8 mouse cellular contexts compared by ENCODE assay signal in the genomic region with DNA sequence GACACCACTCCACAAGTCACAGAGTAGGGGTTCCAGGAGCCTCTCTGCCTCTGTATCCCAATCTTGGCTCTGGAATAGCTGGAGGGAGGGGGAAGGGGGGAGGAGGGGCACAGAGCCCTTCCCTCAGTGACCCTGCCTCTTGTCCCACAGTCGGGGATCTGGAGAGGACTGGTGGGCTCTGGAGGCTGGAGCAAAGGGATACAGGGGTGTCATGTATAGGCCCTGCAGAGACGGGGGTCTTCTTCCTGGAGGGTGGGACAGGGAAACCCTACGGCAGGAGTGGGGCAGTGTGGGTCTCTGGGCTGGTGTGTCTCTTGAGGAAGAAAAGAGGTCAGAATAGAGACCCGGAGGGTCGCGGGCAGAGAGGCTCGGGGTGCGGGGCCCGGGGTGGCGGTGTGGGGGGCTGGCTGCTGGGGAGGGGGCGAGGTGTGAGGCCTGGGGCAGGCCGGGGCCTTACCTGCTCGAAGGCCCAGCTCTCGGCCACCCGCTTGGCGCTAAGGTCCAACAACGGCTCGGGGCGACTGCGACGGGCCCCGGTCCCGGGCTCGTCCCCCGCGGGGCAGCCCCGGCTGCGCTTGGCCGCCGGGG. TPM values are rescaled to one million over a fixed set of nuclear protein-coding genes. Genes with fewer than 3 reads are reported as not detected.
A peak's percentile ranks its signal among the peaks of the same experiment; 100 is the strongest.
DNase-seq lines count a peak whose midpoint lies in the region; ATAC-seq and TF ChIP-seq lines count a peak whose summit lies in the region.

No protein-coding gene starts in this region.

- H3K9ac ChIP-seq in forebrain, embryonic 15.5 days (replicated peaks): peak overlapping the region; percentile 96
- peak overlapping the region; percentile 92 for H3K9ac ChIP-seq in limb, embryonic 11.5 days (ENCODE audit: low read length)

- peaks cover 45% of the 10 kb centered on the region for H3K4me1 ChIP-seq in forebrain, embryonic 15.5 days
- H3K4me1 ChIP-seq in limb, embryonic 11.5 days (ENCODE audit: control insufficient read depth, insufficient read depth, low read length): peaks cover 10% of the 10 kb centered on the region; the same call in 1 of the 2 replicates
- H3K4me1 ChIP-seq in olfactory bulb, adult 2 months (ENCODE audit: control insufficient read depth, insufficient read depth, low read length): peaks cover 14% of the 10 kb centered on the region

- no peaks in the 10 kb centered on the region for H3K9me3 ChIP-seq in forebrain, embryonic 15.5 days
- no peaks in the 10 kb centered on the region for H3K9me3 ChIP-seq in limb, embryonic 11.5 days (ENCODE audit: control insufficient read depth, low read length)

- WGBS in forebrain, embryonic 15.5 days: 0% methylated on average over 30 of the region's 30 CpGs
- 0% methylated on average over 27 of the region's 30 CpGs for WGBS in limb, embryonic 11.5 days
- 0% methylated on average over 22 of the region's 30 CpGs for WGBS in olfactory bulb, adult 2 months

- H3K27ac ChIP-seq in forebrain, embryonic 15.5 days (replicated peaks): peak overlapping the region; percentile 75
- H3K27ac ChIP-seq in limb, embryonic 11.5 days (replicated peaks; ENCODE audit: low read depth, low read length): peak overlapping the region; percentile 56; the same call in 1 of the 2 replicates
- H3K27ac ChIP-seq in olfactory bulb, adult 2 months (ENCODE audit: insufficient read depth, low read depth, low read length): no peak overlapping the region

- H3K4me2 ChIP-seq in forebrain, embryonic 15.5 days (replicated peaks): peak overlapping the region; percentile 64
- peak overlapping the region; percentile 69 for H3K4me2 ChIP-seq in limb, embryonic 11.5 days (ENCODE audit: low read depth, severe bottlenecking)

- H3K36me3 ChIP-seq in forebrain, embryonic 15.5 days: peaks cover 28% of the 10 kb centered on the region
- H3K36me3 ChIP-seq in limb, embryonic 11.5 days (ENCODE audit: control insufficient read depth, insufficient read depth, low read length): peaks cover 11% of the 10 kb centered on the region

- TF ChIP-seq POLR2A in olfactory bulb, adult 2 months (IDR thresholded peaks at IDR 0.05; ENCODE audit: insufficient read depth, low read depth, low read length): no peak

- H3K27me3 ChIP-seq in forebrain, embryonic 15.5 days: no peaks in the 10 kb centered on the region
- H3K27me3 ChIP-seq in limb, embryonic 11.5 days (ENCODE audit: control insufficient read depth, insufficient read depth, low read length): no peaks in the 10 kb centered on the region

- ATAC-seq in forebrain, embryonic 15.5 days (replicated peaks): peak; percentile 41
- peak; percentile 33 for ATAC-seq in limb, embryonic 11.5 days (ENCODE audit: insufficient number of reproducible peaks, low FRiP score, low TSS enrichment, low read depth)

- DNase-seq in thymus, postnatal 0 days (ENCODE audit: low spot score): peak; percentile 11
- DNase-seq in thymus, postnatal 36 days: no peak
- peak; percentile 34 for DNase-seq in limb, embryonic 11.5 days (ENCODE audit: low spot score)
- no peak for DNase-seq in ovary, postnatal 14 days (ENCODE audit: low spot score)
- DNase-seq in thymus, postnatal 10 days (ENCODE audit: low spot score in 2 of 2): no peak
- DNase-seq in gastrocnemius, adult 8-10 months (ENCODE audit: low spot score in 2 of 2): no peak

- no peak for TF ChIP-seq CTCF in olfactory bulb, adult 2 months (IDR thresholded peaks at IDR 0.05; ENCODE audit: insufficient read depth, low read depth, low read length)

- H3K4me3 ChIP-seq in forebrain, embryonic 15.5 days: peak overlapping the region; percentile 85
- peak overlapping the region; percentile 81 for H3K4me3 ChIP-seq in limb, embryonic 11.5 days (ENCODE audit: low read depth, low read length)
- H3K4me3 ChIP-seq in olfactory bulb, adult 2 months (ENCODE audit: insufficient read depth, low read depth, low read length): peak overlapping the region; percentile 73

RNA-seq across cellular contexts. Expression of a gene that starts 0.4 kb away (rescaled TPM):
- polyA plus RNA-seq in thymus, postnatal 0 days (2015; fragmentation: Nextera tagmentation; extraction: Ambion mirVana): 12.7 and 13.2 TPM in 2 replicates
- polyA plus RNA-seq in forebrain, embryonic 15.5 days (2015; fragmentation: Nextera tagmentation; extraction: Ambion mirVana): 41.1 and 42.8 TPM in 2 replicates
- 23.9 and 24.5 TPM in 2 replicates for polyA plus RNA-seq in limb, embryonic 11.5 days (2014; fragmentation: Nextera tagmentation; extraction: Ambion mirVana)
- polyA plus RNA-seq in olfactory bulb, adult 2 months (2012; ENCODE audit: insufficient read depth, insufficient read length, low replicate concordance, missing spikeins): 65.7 TPM in 1 of 2 replicates, not detected in the other
- 1 to 10 TPM; 6.8 to 7.9 (median 7.0) TPM for total RNA-seq in gastrocnemius, adult 8-10 months (2022)

RNA-seq across cellular contexts. Expression of a gene that starts 13.0 kb away (rescaled TPM):
- polyA plus RNA-seq in thymus, postnatal 0 days (2015; fragmentation: Nextera tagmentation; extraction: Ambion mirVana): 403 and 424 TPM in 2 replicates
- polyA plus RNA-seq in forebrain, embryonic 15.5 days (2015; fragmentation: Nextera tagmentation; extraction: Ambion mirVana): 233 and 252 TPM in 2 replicates
- polyA plus RNA-seq in limb, embryonic 11.5 days (2014; fragmentation: Nextera tagmentation; extraction: Ambion mirVana): 361 and 375 TPM in 2 replicates
- polyA plus RNA-seq in olfactory bulb, adult 2 months (2012; ENCODE audit: insufficient read depth, insufficient read length, low replicate concordance, missing spikeins): not detected in 2 replicates
- total RNA-seq in gastrocnemius, adult 8-10 months (2022): 100 to 1,000 TPM; 142 to 179 (median 152) TPM

RNA-seq across cellular contexts. Expression of a gene that starts 20.6 kb away (rescaled TPM):
- 80.0 and 85.4 TPM in 2 replicates for polyA plus RNA-seq in thymus, postnatal 0 days (2015; fragmentation: Nextera tagmentation; extraction: Ambion mirVana)
- 53.3 and 58.8 TPM in 2 replicates for polyA plus RNA-seq in forebrain, embryonic 15.5 days (2015; fragmentation: Nextera tagmentation; extraction: Ambion mirVana)
- 56.0 and 61.4 TPM in 2 replicates for polyA plus RNA-seq in limb, embryonic 11.5 days (2014; fragmentation: Nextera tagmentation; extraction: Ambion mirVana)
- not detected in 2 replicates for polyA plus RNA-seq in olfactory bulb, adult 2 months (2012; ENCODE audit: insufficient read depth, insufficient read length, low replicate concordance, missing spikeins)
- 10 to 100 TPM; 13.3 to 18.8 (median 16.4) TPM for total RNA-seq in gastrocnemius, adult 8-10 months (2022)

RNA-seq across cellular contexts. Expression of a gene that starts 33.7 kb away (rescaled TPM):
- 19.7 and 24.5 TPM in 2 replicates for polyA plus RNA-seq in thymus, postnatal 0 days (2015; fragmentation: Nextera tagmentation; extraction: Ambion mirVana)
- polyA plus RNA-seq in forebrain, embryonic 15.5 days (2015; fragmentation: Nextera tagmentation; extraction: Ambion mirVana): 24.5 and 27.6 TPM in 2 replicates
- 19.9 and 21.6 TPM in 2 replicates for polyA plus RNA-seq in limb, embryonic 11.5 days (2014; fragmentation: Nextera tagmentation; extraction: Ambion mirVana)
- not detected in 2 replicates for polyA plus RNA-seq in olfactory bulb, adult 2 months (2012; ENCODE audit: insufficient read depth, insufficient read length, low replicate concordance, missing spikeins)
- total RNA-seq in gastrocnemius, adult 8-10 months (2022): 1 to 10 TPM; 4.7 to 8.2 (median 5.8) TPM

RNA-seq across cellular contexts. Expression of a gene that starts 51.5 kb away (rescaled TPM):
- 5.3 and 6.2 TPM in 2 replicates for polyA plus RNA-seq in thymus, postnatal 0 days (2015; fragmentation: Nextera tagmentation; extraction: Ambion mirVana)
- polyA plus RNA-seq in forebrain, embryonic 15.5 days (2015; fragmentation: Nextera tagmentation; extraction: Ambion mirVana): 6.2 and 7.1 TPM in 2 replicates
- 4.3 and 4.9 TPM in 2 replicates for polyA plus RNA-seq in limb, embryonic 11.5 days (2014; fragmentation: Nextera tagmentation; extraction: Ambion mirVana)
- polyA plus RNA-seq in olfactory bulb, adult 2 months (2012; ENCODE audit: insufficient read depth, insufficient read length, low replicate concordance, missing spikeins): not detected in 2 replicates
- total RNA-seq in gastrocnemius, adult 8-10 months (2022): not detected

Comparison
In these comparisons a context has a peak if more than half of its experiments do, and no peak if none do; other contexts are left out.
1. DNase-seq: peak in thymus, postnatal 0 days (single experiment) and limb, embryonic 11.5 days (single experiment); none in thymus, postnatal 36 days (0 of 2), ovary, postnatal 14 days (single experiment), thymus, postnatal 10 days (0 of 2) and gastrocnemius, adult 8-10 months (0 of 2).
2. RNA of a gene that starts 13.0 kb away (polyA plus RNA-seq): 403 to 424 TPM in thymus, postnatal 0 days, 361 to 375 TPM in limb, embryonic 11.5 days and 233 to 252 TPM in forebrain, embryonic 15.5 days; not detected in olfactory bulb, adult 2 months; every median in the first group is over 100 times any median in the second.
3. Peak in every context shown above with its lines, with median percentiles within 50 percentile points of each other: H3K4me3 ChIP-seq.